Mouse (Mus musculus): ENCODE results near the gene Sirpa. TPM values are rescaled to one million over a fixed set of nuclear protein-coding genes. Genes with fewer than 3 reads are reported as not detected.

Gene Sirpa
- polyA plus RNA-seq (2012; rRNA removed) = 78.2 and 94.2 TPM in 2 replicates

DNA sequence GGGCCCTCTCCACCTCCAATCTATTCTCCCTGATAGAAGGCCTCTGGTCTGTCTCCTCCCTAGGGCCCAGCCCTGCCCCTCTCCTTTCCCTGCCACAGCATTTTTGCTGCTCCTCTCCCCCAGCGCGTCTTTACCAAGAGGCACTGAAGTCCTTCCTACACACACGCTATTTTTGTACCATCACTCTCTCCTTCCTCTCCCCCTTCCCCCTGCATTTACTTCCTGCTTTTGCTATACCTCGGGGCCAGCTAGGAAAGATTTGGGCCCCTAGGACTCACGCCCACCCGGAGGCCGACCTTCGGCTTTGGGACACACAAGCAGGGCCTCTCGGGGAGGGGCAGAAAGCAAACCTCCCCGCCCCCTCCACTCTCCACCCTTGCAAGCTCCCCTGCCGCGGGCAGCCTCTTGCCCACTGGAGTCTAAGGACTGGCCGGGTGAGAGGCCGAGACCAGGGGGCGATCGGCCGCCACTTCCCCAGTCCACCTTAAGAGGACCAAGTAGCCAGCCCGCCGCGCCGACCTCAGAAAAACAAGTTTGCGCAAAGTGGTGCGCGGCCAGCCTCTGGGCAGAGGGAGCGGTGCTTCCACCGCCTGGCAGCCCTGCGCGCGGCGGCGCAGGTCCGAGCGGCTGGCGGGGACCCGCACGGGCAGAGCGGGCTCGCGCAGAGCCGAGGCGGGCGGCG is at the start of gene Sirpa:
Sirpa (plus strand) TSS at position 377 of the 682 bp plus-strand sequence.
- peak; percentile 71 for DNase-seq
- Histone ChIP-seq H3K4me3 (replicated peaks; ENCODE audit: extremely low read depth, low read depth, low read length) (peak within 1 kb of the TSS; percentile 79), H3K4me1 (ENCODE audit: control insufficient read depth, insufficient read depth, low read length) (peaks cover 2% of the 10 kb centered on the region; the same call in 1 of the 2 replicates)
- under 1% methylated on average over 41 of the region's 43 CpGs for WGBS
- peak; percentile 42; the same call in 1 of the 2 replicates for TF ChIP-seq POLR2A (IDR thresholded peaks at IDR 0.05; ENCODE audit: borderline replicate concordance, extremely low read depth, low read depth, low read length)
- TF ChIP-seq CTCF (IDR thresholded peaks at IDR 0.05; ENCODE audit: insufficient read depth, low read length) = no peak

DNA sequence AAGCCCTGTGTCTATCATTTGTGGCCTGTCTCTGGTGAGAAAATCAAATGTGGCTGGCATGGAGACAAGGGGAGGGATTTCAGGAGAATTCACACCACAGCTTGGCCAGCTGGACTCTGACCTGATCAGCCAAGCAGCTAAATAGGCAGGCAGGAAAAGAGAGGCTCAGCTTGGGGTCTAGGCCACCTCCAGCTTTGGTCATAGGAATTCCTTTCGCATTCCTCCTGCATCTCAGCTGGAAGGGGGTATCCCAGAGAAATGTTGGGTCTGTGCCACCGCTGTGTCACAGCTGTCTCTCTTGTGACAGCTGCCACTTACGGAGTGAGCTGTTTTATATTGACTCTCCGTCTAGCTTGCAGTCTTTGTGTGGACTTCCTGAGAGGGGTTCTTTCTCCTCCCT is 48.2 kb upstream of the Sirpa start:
- 56% methylated on average over 4 of the region's 4 CpGs for WGBS
- no peak for DNase-seq
- TF ChIP-seq POLR2A (IDR thresholded peaks at IDR 0.05; ENCODE audit: borderline replicate concordance, extremely low read depth, low read depth, low read length) (no peak), CTCF (IDR thresholded peaks at IDR 0.05; ENCODE audit: insufficient read depth, low read length) (no peak)
- H3K4me3 ChIP-seq (replicated peaks; ENCODE audit: extremely low read depth, low read depth, low read length) = no peak overlapping the region
- H3K4me1 ChIP-seq (ENCODE audit: control insufficient read depth, insufficient read depth, low read length) = no peaks in the 10 kb centered on the region

DNA sequence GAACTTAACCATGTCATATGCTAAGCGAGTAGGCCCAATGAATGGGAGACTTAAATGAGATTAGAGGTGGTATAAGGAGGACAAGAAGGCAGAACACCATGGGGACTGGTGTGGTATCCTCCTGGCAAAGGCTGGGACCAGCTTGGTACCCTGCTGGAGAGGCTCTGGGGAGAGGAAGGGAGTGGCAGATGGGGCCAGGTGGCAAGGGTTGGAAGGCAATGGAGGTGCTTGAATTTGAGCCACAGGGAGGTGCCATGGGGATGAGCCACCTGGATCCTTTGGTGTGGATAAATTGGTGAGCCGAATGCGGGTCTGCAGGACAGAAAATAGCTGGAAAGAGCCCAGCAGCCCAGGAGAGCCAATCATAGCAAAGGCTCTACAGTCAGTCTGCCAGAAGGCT is 47.7 kb upstream of the Sirpa start:
- no peak for DNase-seq
- Histone ChIP-seq H3K4me1 (ENCODE audit: control insufficient read depth, insufficient read depth, low read length) (no peaks in the 10 kb centered on the region), H3K4me3 (replicated peaks; ENCODE audit: extremely low read depth, low read depth, low read length) (no peak overlapping the region)
- TF ChIP-seq POLR2A (IDR thresholded peaks at IDR 0.05; ENCODE audit: borderline replicate concordance, extremely low read depth, low read depth, low read length) = no peak
- TF ChIP-seq CTCF (IDR thresholded peaks at IDR 0.05; ENCODE audit: insufficient read depth, low read length) = no peak
- WGBS = 66% methylated on average over 3 of the region's 3 CpGs

DNA sequence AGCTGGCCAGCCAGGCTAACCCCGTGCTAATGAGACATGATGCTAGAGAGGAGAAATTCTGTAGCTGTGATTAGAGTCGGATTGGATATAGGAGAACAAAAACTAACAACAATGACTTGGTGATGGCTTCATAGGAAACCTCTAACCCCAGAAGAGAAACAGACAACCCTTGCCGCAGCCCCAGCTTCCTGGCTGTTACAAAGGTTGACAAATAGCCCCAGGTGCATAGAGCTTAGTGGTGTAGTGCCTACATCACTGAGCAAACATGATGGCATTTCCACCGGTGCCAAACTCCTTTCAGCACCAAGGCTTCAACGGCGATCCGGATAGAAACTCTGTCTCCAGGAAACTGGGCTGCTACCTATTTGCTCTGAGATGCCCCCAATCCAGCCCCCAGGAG is 47.0 kb upstream of the Sirpa start:
- TF ChIP-seq CTCF (IDR thresholded peaks at IDR 0.05; ENCODE audit: insufficient read depth, low read length) = no peak
- TF ChIP-seq POLR2A (IDR thresholded peaks at IDR 0.05; ENCODE audit: borderline replicate concordance, extremely low read depth, low read depth, low read length) = no peak
- 62% methylated on average over 7 of the region's 7 CpGs for WGBS
- H3K4me3 ChIP-seq (replicated peaks; ENCODE audit: extremely low read depth, low read depth, low read length) = no peak overlapping the region
- no peaks in the 10 kb centered on the region for H3K4me1 ChIP-seq (ENCODE audit: control insufficient read depth, insufficient read depth, low read length)
- DNase-seq = no peak

DNA sequence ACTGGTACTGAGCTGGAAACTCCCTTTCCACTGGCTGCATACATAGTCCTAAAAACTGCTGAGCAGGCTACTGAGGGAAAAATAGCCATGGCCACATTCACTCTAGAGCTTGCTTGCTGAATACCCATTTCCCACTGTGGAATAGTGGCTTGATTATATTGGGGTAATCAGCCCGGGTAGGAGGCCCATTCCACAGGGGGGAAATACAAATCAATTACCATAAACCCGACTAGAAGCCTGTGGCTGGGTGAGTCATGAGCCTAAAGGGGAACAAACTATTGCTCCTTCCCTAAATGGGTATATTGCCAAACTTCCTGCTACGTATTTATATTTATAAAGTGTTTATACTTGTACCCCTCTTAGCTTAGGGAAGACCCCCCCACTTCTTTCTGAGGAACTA is 45.9 kb upstream of the Sirpa start:
- TF ChIP-seq POLR2A (IDR thresholded peaks at IDR 0.05; ENCODE audit: borderline replicate concordance, extremely low read depth, low read depth, low read length) (no peak), CTCF (IDR thresholded peaks at IDR 0.05; ENCODE audit: insufficient read depth, low read length) (no peak)

DNA sequence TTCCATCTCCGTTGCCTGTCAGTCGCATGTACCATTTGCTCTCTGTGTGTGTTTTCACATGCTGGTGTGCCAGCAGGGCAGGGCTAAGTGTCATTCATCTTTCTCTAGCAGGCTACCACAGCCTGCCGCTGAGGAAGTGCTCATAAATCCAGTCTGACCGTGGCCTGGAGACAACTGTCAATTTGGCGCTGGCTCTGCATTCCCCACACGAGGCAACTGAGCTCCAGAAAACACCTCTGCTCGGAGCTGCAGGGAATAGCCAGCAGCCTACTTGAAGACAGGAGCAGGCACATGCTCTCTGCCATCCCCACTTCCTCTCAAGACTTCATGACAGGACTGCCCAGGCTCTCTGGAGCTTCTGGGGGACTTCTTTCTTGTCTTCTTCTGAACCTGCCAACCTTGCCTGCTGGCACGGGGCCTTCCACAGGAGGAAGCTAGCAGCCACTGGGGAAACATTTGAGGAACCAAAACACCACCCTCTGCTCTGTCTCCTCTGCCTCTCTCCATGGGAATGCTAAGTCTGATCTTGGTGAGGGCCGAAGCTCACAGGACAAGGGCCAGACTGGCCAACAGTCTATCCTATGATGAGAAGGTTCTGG is 43.0 kb upstream of the Sirpa start:
- 34% methylated on average over 9 of the region's 9 CpGs for WGBS
- Histone ChIP-seq H3K4me1 (ENCODE audit: control insufficient read depth, insufficient read depth, low read length) (no peaks in the 10 kb centered on the region), H3K4me3 (replicated peaks; ENCODE audit: extremely low read depth, low read depth, low read length) (no peak overlapping the region)
- DNase-seq = no peak
- no peak for TF ChIP-seq CTCF (IDR thresholded peaks at IDR 0.05; ENCODE audit: insufficient read depth, low read length)
- TF ChIP-seq POLR2A (IDR thresholded peaks at IDR 0.05; ENCODE audit: borderline replicate concordance, extremely low read depth, low read depth, low read length) = no peak

More for the DNA sequence above, 45.9 kb upstream of the Sirpa start:
- 38% methylated on average over 3 of the region's 3 CpGs for whole genome bisulfite sequencing
- Histone ChIP-seq H3K4me1 (ENCODE audit: control insufficient read depth, insufficient read depth, low read length) (no peaks in the 10 kb centered on the region), H3K4me3 (replicated peaks; ENCODE audit: extremely low read depth, low read depth, low read length) (no peak overlapping the region)
- DNase-seq = no peak

DNA sequence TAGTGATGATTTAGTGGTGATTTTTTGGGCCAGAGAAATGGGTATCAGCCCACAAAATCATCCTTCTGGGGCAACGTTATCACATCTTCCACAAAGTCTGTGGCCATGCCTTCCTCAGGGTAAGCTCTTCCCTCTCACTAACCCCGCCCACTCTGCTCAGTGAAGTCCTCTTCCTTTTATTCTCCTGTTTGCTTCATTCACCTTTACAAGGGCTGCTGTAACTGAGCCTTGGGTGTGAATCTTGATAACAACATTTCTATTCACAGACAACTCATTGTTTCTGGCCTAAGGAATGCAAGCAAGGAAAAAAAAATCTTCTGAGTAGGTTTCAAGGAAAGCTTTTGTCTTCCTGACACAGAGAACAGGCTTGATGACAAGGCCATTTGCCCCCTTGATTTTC is 41.9 kb upstream of the Sirpa start:
- no peak for TF ChIP-seq CTCF (IDR thresholded peaks at IDR 0.05; ENCODE audit: insufficient read depth, low read length)
- TF ChIP-seq POLR2A (IDR thresholded peaks at IDR 0.05; ENCODE audit: borderline replicate concordance, extremely low read depth, low read depth, low read length) = no peak

DNA sequence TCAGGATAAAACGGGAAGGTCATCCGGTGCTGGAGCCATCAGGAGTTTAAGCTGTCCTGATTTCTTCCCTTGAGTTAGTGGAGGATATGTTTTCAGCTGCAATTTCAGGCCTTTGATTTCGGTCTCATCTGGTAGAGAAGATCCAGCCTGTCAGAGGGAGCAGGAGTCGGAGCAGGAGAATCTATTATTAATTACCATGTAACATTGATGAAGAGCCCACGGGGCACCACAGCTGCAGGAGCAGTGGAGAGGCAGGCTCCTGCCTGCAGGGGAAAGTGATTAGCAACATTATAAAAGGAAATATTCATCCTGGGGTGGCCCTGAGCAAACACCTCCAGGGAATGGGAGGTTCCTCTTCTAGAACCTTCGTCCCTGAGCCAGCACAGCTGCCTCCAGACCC is 36.6 kb upstream of the Sirpa start:
- DNase-seq = no peak
- no peak for TF ChIP-seq CTCF (IDR thresholded peaks at IDR 0.05; ENCODE audit: insufficient read depth, low read length)
- 71% methylated on average over 6 of the region's 6 CpGs for WGBS
- H3K4me1 ChIP-seq (ENCODE audit: control insufficient read depth, insufficient read depth, low read length) = no peaks in the 10 kb centered on the region
- no peak overlapping the region for H3K4me3 ChIP-seq (replicated peaks; ENCODE audit: extremely low read depth, low read depth, low read length)

More for the DNA sequence above, 41.9 kb upstream of the Sirpa start:
- H3K4me1 ChIP-seq (ENCODE audit: control insufficient read depth, insufficient read depth, low read length) = no peaks in the 10 kb centered on the region
- 58% methylated on average over 2 of the region's 2 CpGs for WGBS
- no peak for DNase-seq
- H3K4me3 ChIP-seq (replicated peaks; ENCODE audit: extremely low read depth, low read depth, low read length) = no peak overlapping the region

DNA sequence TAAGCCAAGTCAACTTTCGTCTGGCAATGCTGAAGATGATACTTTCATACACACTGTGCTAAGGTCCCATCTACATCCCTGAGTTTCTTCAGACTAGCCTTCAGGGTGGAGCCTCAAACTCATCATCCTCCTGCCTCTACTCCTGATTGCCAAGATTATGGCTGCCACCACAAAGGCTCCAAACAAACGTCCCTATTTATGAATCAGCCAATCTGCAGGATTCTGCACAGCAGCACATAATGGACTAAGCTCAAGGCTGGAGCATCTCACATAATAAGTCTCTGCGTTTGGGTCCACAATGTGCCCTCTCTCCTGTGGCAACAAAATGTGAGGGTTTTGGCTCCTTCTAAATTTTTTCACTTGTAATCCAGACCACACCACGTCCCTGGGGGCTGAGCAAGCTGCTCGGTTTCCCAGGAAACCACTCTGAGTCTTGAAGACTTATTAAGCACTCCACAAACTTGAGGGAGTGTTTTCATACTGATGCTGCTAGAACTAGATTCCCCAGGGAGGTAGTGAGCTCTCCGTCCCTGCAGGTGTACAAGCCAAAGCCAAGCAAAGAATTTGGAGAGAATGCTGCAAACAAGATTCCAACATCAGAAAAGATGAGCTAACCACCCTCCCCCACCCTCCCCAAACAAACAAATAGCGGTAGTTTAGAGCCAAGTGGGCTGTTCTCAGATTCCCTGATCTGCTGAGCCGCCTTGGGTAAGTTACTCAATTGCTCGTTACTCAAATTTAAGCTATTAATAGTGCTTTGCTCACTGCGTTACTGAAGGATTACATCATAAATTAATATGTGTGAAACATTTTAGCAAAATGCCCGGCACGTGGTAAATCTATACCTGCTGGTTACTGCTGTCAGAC is 34.4 kb upstream of the Sirpa start:
- DNase-seq = no peak
- 41% methylated on average over 12 of the region's 12 CpGs for WGBS
- Histone ChIP-seq H3K4me3 (replicated peaks; ENCODE audit: extremely low read depth, low read depth, low read length) (no peak overlapping the region), H3K4me1 (ENCODE audit: control insufficient read depth, insufficient read depth, low read length) (no peaks in the 10 kb centered on the region)
- TF ChIP-seq CTCF (IDR thresholded peaks at IDR 0.05; ENCODE audit: insufficient read depth, low read length) = no peak
- no peak for TF ChIP-seq POLR2A (IDR thresholded peaks at IDR 0.05; ENCODE audit: borderline replicate concordance, extremely low read depth, low read depth, low read length)

Measured in lung, adult 2 months (tissue).